Mouse (Mus musculus): ENCODE measurements around the gene Casc4.
"Not testable (repeated sequence)": the region's sequence is repeated elsewhere in the genome, so short reads cannot be mapped to it uniquely, and the experiment has no call there.

Gene Casc4

GRCm38 (mm10) chr2:121916047-121916970 is 49.5 kb downstream of the Casc4 start:
- DNase-seq = no peak

GRCm38 (mm10) chr2:121937624-121938023 is 70.9 kb downstream of the Casc4 start:
- not testable (repeated sequence) for DNase-seq

- no peak for DNase-seq
These were observed 76.6 kb downstream of the Casc4 start for GRCm38 (mm10) chr2:121943364-121943763.

- peak in 1 of 2 experiments; percentile 5 for DNase-seq
These were observed 88.3 kb downstream of the Casc4 start for GRCm38 (mm10) chr2:121954971-121955656.

GRCm38 (mm10) chr2:121955765-121956223 is 89.0 kb downstream of the Casc4 start, which contains the start of the genes Ctdspl2 and Mageb3:
Gene Ctdspl2 (plus strand): TSS chr2:121956001.
Gene Mageb3 (minus strand): TSS chr2:121956092.
- peak; percentile 98 to 99 for DNase-seq

- peak; percentile 97 to 98 for DNase-seq
These were observed 89.7 kb downstream of the Casc4 start for GRCm38 (mm10) chr2:121956224-121957018.

GRCm38 (mm10) chr2:121957216-121957792 is 90.5 kb downstream of the Casc4 start:
- DNase-seq = no peak

Data from kidney, postnatal 4 days (tissue).